Mouse (Mus musculus): Measurements from ENCODE around the gene Alox12b. TPM values are rescaled to one million over a fixed set of nuclear protein-coding genes. Genes with fewer than 3 reads are reported as not detected.

Gene Alox12b
- polyA plus RNA-seq, 1 experiment from 2014 or later = not detected

DNA sequence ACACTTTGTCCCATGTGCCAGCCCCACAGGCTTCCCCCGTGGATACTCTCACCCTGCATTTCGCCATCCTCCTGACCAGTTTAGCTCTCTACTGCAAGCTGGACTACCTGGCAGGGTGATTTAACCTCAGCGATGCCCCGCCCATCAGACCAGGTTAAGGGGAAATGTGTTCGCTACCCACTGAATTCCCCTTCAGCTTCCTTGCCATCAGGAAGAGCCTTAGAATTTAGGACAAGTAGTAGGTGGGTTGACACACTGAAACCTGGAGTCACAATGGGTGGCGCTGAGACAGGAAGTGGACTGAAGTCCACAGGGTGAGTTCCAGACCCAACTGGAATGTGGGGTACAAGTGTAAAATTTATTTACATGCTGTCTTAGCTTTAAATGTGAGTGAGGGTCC lies 41.0 kb downstream of the Alox12b start, which contains the start of gene Alox8:
Gene Alox8, minus strand, starts transcription at position 101 of the 400 bp plus-strand sequence.
- Histone ChIP-seq H3K27ac (ENCODE audit: low read length) (no peak within 1 kb of the TSS), H3K9ac (replicated peaks; ENCODE audit: low read depth) (no peak within 1 kb of the TSS), H3K9me3 (ENCODE audit: low read length) (no peaks in the 10 kb centered on the region), H3K4me1 (ENCODE audit: insufficient read depth, low read depth, low read length) (no peaks in the 10 kb centered on the region), H3K27me3 (replicated peaks; ENCODE audit: insufficient read depth, low read length) (peaks cover 6% of the 10 kb centered on the region), H3K4me3 (ENCODE audit: low read depth, low read length) (peak within 1 kb of the TSS; percentile 5; the same call in 1 of the 2 replicates), H3K4me2 (replicated peaks; ENCODE audit: low read depth, low read length) (peak within 1 kb of the TSS; percentile 44), H3K36me3 (ENCODE audit: insufficient read depth, low read length) (no peaks in the 10 kb centered on the region)
- no peak for TF ChIP-seq EP300 (IDR thresholded peaks at IDR 0.05)
- TF ChIP-seq CTCF (IDR thresholded peaks at IDR 0.05) = no peak
- 35% methylated on average over 6 of the region's 6 CpGs for WGBS
- no peak for ATAC-seq
- DNase-seq (ENCODE audit: low spot score) = no peak

GRCm38 (mm10) chr11:69199251-69199650 lies 42.5 kb downstream of the Alox12b start:
- no peak for ATAC-seq

GRCm38 (mm10) chr11:69200231-69200630 lies 43.4 kb downstream of the Alox12b start:
- Histone ChIP-seq H3K27ac (ENCODE audit: low read length) (no peak overlapping the region), H3K4me2 (replicated peaks; ENCODE audit: low read depth, low read length) (no peak overlapping the region), H3K9me3 (ENCODE audit: low read length) (no peaks in the 10 kb centered on the region), H3K27me3 (replicated peaks; ENCODE audit: insufficient read depth, low read length) (peaks cover 6% of the 10 kb centered on the region), H3K36me3 (ENCODE audit: insufficient read depth, low read length) (no peaks in the 10 kb centered on the region), H3K4me1 (ENCODE audit: insufficient read depth, low read depth, low read length) (no peaks in the 10 kb centered on the region), H3K4me3 (ENCODE audit: low read depth, low read length) (no peak overlapping the region), H3K9ac (replicated peaks; ENCODE audit: low read depth) (no peak overlapping the region)
- DNase-seq (ENCODE audit: low spot score) (no peak), ATAC-seq (no peak)
- TF ChIP-seq EP300 (IDR thresholded peaks at IDR 0.05) = no peak
- TF ChIP-seq CTCF (IDR thresholded peaks at IDR 0.05) = no peak
- WGBS = 46% methylated on average over 6 of the region's 6 CpGs

More at GRCm38 (mm10) chr11:69199251-69199650, 42.5 kb downstream of the Alox12b start:
- Histone ChIP-seq H3K27ac (ENCODE audit: low read length) (no peak overlapping the region), H3K4me3 (ENCODE audit: low read depth, low read length) (no peak overlapping the region), H3K9ac (replicated peaks; ENCODE audit: low read depth) (no peak overlapping the region), H3K36me3 (ENCODE audit: insufficient read depth, low read length) (no peaks in the 10 kb centered on the region), H3K4me1 (ENCODE audit: insufficient read depth, low read depth, low read length) (no peaks in the 10 kb centered on the region), H3K9me3 (ENCODE audit: low read length) (no peaks in the 10 kb centered on the region), H3K27me3 (replicated peaks; ENCODE audit: insufficient read depth, low read length) (peaks cover 6% of the 10 kb centered on the region), H3K4me2 (replicated peaks; ENCODE audit: low read depth, low read length) (no peak overlapping the region)
- WGBS = 88% methylated on average over 1 of the region's 1 CpGs
- TF ChIP-seq CTCF (IDR thresholded peaks at IDR 0.05) (no peak), EP300 (IDR thresholded peaks at IDR 0.05) (no peak)
- DNase-seq (ENCODE audit: low spot score) = no peak

DNA sequence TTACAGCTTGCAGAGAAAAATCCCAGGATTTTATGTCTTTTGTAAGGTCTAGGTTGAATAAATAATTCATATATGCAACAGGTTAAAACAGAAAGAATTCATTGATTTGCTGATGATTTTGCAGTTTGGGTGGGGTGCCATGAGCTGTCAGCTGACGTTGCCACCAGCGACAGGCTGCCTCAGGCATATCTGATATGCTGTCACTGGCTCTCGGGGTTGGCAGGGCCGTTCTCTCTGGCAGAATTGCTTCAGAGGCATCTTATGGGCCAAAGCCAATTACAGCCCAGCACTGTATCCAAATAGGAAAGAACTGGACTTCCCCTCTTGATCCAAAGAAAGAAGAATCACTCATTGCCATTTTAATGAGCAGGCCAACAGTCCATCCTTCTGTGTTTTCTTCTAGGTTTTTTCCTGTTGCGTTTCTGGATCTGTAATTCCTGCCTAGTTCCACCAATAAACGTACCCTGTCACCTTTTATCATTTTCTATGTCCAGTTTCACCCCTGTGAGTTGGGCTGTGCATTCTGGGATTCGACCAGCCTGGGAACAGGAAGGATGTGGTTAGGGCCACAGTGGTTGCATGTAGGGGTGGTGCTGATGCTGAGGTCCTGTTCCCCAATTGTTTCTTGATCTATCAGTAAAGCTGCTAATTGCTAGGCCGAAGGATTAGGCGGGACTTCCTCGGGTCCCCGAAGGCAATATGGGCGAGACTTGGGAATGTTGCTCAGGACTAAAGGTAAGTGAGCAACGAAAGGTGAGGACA lies 45.9 kb downstream of the Alox12b start:
- Histone ChIP-seq H3K27ac (ENCODE audit: low read length) (no peak overlapping the region), H3K4me2 (replicated peaks; ENCODE audit: low read depth, low read length) (no peak overlapping the region), H3K4me1 (ENCODE audit: insufficient read depth, low read depth, low read length) (no peaks in the 10 kb centered on the region), H3K27me3 (replicated peaks; ENCODE audit: insufficient read depth, low read length) (peaks cover 3% of the 10 kb centered on the region; the same call in 1 of the 2 replicates), H3K9me3 (ENCODE audit: low read length) (no peaks in the 10 kb centered on the region), H3K4me3 (ENCODE audit: low read depth, low read length) (no peak overlapping the region), H3K9ac (replicated peaks; ENCODE audit: low read depth) (no peak overlapping the region), H3K36me3 (ENCODE audit: insufficient read depth, low read length) (no peaks in the 10 kb centered on the region)
- ATAC-seq (no peak), DNase-seq (ENCODE audit: low spot score) (no peak)
- 75% methylated on average over 13 of the region's 13 CpGs for WGBS
- TF ChIP-seq CTCF (IDR thresholded peaks at IDR 0.05) = no peak
- no peak for TF ChIP-seq EP300 (IDR thresholded peaks at IDR 0.05)

DNA sequence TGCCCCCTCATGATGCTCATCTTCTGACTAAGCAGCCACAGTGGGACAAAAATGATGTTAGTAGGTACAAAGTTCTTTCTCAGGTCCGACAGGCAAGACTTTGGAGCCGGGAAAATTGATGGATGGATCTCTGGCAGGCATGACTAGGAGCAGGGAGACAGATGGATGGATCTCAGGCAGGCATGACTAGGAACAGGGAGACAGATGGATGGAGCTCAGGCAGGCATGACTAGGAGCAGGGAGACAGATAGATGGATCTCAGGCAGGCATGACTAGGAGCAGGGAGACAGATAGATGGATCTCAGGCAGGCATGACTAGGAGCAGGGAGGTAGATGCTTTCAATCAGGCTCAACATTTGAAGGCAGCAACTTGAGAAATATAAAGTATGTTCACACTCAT lies 54.6 kb downstream of the Alox12b start:
- no peaks in the 10 kb centered on the region for H3K4me1 ChIP-seq (ENCODE audit: insufficient read depth, low read depth, low read length)
- no peak overlapping the region for H3K4me3 ChIP-seq (ENCODE audit: low read depth, low read length)
- H3K9me3 ChIP-seq (ENCODE audit: low read length) = no peaks in the 10 kb centered on the region
- H3K27me3 ChIP-seq (replicated peaks; ENCODE audit: insufficient read depth, low read length) = no peaks in the 10 kb centered on the region
- DNase-seq (ENCODE audit: low spot score) = no peak
- 14% methylated on average over 2 of the region's 2 CpGs for WGBS
- H3K4me2 ChIP-seq (replicated peaks; ENCODE audit: low read depth, low read length) = no peak overlapping the region
- no peak overlapping the region for H3K9ac ChIP-seq (replicated peaks; ENCODE audit: low read depth)
- no peak overlapping the region for H3K27ac ChIP-seq (ENCODE audit: low read length)
- TF ChIP-seq CTCF (IDR thresholded peaks at IDR 0.05) (no peak), EP300 (IDR thresholded peaks at IDR 0.05) (no peak)
- no peak for ATAC-seq
- H3K36me3 ChIP-seq (ENCODE audit: insufficient read depth, low read length) = no peaks in the 10 kb centered on the region

- Histone ChIP-seq H3K9me3 (ENCODE audit: low read length) (no peaks in the 10 kb centered on the region), H3K27ac (ENCODE audit: low read length) (no peak overlapping the region), H3K4me2 (replicated peaks; ENCODE audit: low read depth, low read length) (no peak overlapping the region), H3K4me1 (ENCODE audit: insufficient read depth, low read depth, low read length) (no peaks in the 10 kb centered on the region), H3K9ac (replicated peaks; ENCODE audit: low read depth) (no peak overlapping the region), H3K27me3 (replicated peaks; ENCODE audit: insufficient read depth, low read length) (no peaks in the 10 kb centered on the region), H3K4me3 (ENCODE audit: low read depth, low read length) (no peak overlapping the region), H3K36me3 (ENCODE audit: insufficient read depth, low read length) (no peaks in the 10 kb centered on the region)
- DNase-seq (ENCODE audit: low spot score) = no peak
- no peak for ATAC-seq
- no peak for TF ChIP-seq CTCF (IDR thresholded peaks at IDR 0.05)
- no peak for TF ChIP-seq EP300 (IDR thresholded peaks at IDR 0.05)
- 87% methylated on average over 5 of the region's 5 CpGs for WGBS
Measured at GRCm38 (mm10) chr11:69217411-69217810, 60.6 kb downstream of the Alox12b start.

All from lung, postnatal 0 days (tissue).